Mouse (Mus musculus) megakaryocyte, embryonic 14.5 days (primary cell): ENCODE measurements around the gene Cfl1.

ENCODE experiments used
- FLI1 ChIP-seq: IDR thresholded peaks from 2 replicates; pipeline ENCODE4 v1.6.1; 2012; ENCODE audit warnings: low read length, inconsistent platforms, mixed read lengths
- GATA1 ChIP-seq: IDR thresholded peaks from 3 replicates; pipeline ENCODE4 v1.6.1; 2012; ENCODE audit warnings: mixed read lengths, low read length, inconsistent platforms, borderline replicate concordance

DNA sequence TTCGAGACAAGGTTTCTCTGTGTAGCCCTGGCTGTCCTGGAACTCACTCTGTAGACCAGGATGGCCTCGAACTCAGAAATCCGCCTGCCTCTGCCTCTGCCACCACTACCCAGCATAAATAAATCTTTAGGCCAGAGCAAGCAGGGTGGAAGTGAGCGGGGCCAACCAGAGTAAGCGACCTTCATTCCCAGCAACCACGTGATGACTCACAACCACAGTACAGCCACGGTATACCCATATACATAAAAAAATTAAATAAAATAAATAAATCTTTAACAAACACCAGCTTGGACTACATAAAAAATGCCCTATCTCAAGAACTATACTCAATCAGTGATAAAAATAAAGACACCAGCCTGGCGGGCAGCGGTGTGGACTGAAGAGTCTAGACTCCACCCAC is 53.1 kb downstream of the Cfl1 start:
- TF ChIP-seq FLI1 = no peak
- TF ChIP-seq GATA1 = no peak
